Mouse (Mus musculus): Measurements from ENCODE around the gene Fbxw7. TPM values are rescaled to one million over a fixed set of nuclear protein-coding genes. Genes with fewer than 3 reads are reported as not detected.

The Fbxw7 gene
- polyA plus RNA-seq, 1 experiment: not detected

GRCm38 (mm10) chr3:84944933-84945332, 129.9 kb downstream of the Fbxw7 start:
- Histone ChIP-seq H3K4me1 (ENCODE audit: control insufficient read depth, insufficient read depth, low read length) (no peaks in the 10 kb centered on the region), H3K27ac (ENCODE audit: insufficient read depth, low read depth, low read length) (no peak overlapping the region), H3K4me3 (ENCODE audit: insufficient read depth, low read depth, low read length) (no peak overlapping the region)
- 92% methylated on average over 3 of the region's 3 CpGs for WGBS
- TF ChIP-seq POLR2A (IDR thresholded peaks at IDR 0.05; ENCODE audit: insufficient read depth, low read depth, low read length) (no peak), CTCF (IDR thresholded peaks at IDR 0.05; ENCODE audit: insufficient read depth, low read depth, low read length) (no peak)

- Histone ChIP-seq H3K4me1 (ENCODE audit: control insufficient read depth, insufficient read depth, low read length) (no peaks in the 10 kb centered on the region), H3K27ac (ENCODE audit: insufficient read depth, low read depth, low read length) (no peak overlapping the region), H3K4me3 (ENCODE audit: insufficient read depth, low read depth, low read length) (no peak overlapping the region)
- no peak for TF ChIP-seq POLR2A (IDR thresholded peaks at IDR 0.05; ENCODE audit: insufficient read depth, low read depth, low read length)
- no peak for TF ChIP-seq CTCF (IDR thresholded peaks at IDR 0.05; ENCODE audit: insufficient read depth, low read depth, low read length)
- 79% methylated on average over 1 of the region's 1 CpGs for WGBS
These were observed 131.3 kb downstream of the Fbxw7 start for GRCm38 (mm10) chr3:84946381-84946780.

GRCm38 (mm10) chr3:84949387-84949786, 134.3 kb downstream of the Fbxw7 start:
- Histone ChIP-seq H3K4me1 (ENCODE audit: control insufficient read depth, insufficient read depth, low read length) (no peaks in the 10 kb centered on the region), H3K27ac (ENCODE audit: insufficient read depth, low read depth, low read length) (no peak overlapping the region), H3K4me3 (ENCODE audit: insufficient read depth, low read depth, low read length) (no peak overlapping the region)
- TF ChIP-seq POLR2A (IDR thresholded peaks at IDR 0.05; ENCODE audit: insufficient read depth, low read depth, low read length): no peak
- no peak for TF ChIP-seq CTCF (IDR thresholded peaks at IDR 0.05; ENCODE audit: insufficient read depth, low read depth, low read length)
- WGBS: 70% methylated on average over 4 of the region's 4 CpGs

DNA sequence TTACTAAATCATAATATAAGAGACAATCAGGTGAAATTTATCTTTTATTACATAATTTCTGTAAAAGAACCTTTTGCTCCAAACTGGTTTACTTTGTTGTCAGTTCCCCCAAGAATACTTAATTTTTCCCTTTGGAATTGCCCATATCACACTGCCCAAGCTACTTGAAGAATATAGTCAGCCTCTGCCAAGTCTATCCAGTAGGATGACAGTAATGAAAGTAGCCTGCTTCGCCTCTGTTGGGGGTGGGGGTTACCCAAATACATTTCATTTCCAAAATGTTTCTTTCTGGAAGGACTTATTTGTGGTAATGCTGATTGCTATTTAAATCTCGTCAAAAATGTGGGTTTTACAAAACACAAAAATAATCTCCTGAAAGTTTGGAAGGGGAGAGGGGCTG, 136.6 kb downstream of the Fbxw7 start:
- no peak for TF ChIP-seq CTCF (IDR thresholded peaks at IDR 0.05; ENCODE audit: insufficient read depth, low read depth, low read length)
- TF ChIP-seq POLR2A (IDR thresholded peaks at IDR 0.05; ENCODE audit: insufficient read depth, low read depth, low read length): no peak
- under 1% methylated on average over 2 of the region's 2 CpGs for WGBS

GRCm38 (mm10) chr3:84952135-84952534, 137.1 kb downstream of the Fbxw7 start:
- Histone ChIP-seq H3K4me3 (ENCODE audit: insufficient read depth, low read depth, low read length) (peak overlapping the region; percentile 68), H3K4me1 (ENCODE audit: control insufficient read depth, insufficient read depth, low read length) (no peaks in the 10 kb centered on the region), H3K27ac (ENCODE audit: insufficient read depth, low read depth, low read length) (peak overlapping the region; percentile 97)
- 5% methylated on average over 13 of the region's 13 CpGs for WGBS
- TF ChIP-seq CTCF (IDR thresholded peaks at IDR 0.05; ENCODE audit: insufficient read depth, low read depth, low read length) (no peak), POLR2A (IDR thresholded peaks at IDR 0.05; ENCODE audit: insufficient read depth, low read depth, low read length) (peak; percentile 66)

More for the DNA sequence above, 136.6 kb downstream of the Fbxw7 start:
- Histone ChIP-seq H3K4me1 (ENCODE audit: control insufficient read depth, insufficient read depth, low read length) (no peaks in the 10 kb centered on the region), H3K27ac (ENCODE audit: insufficient read depth, low read depth, low read length) (peak overlapping the region; percentile 97), H3K4me3 (ENCODE audit: insufficient read depth, low read depth, low read length) (peak overlapping the region; percentile 68)

- 11% methylated on average over 7 of the region's 7 CpGs for WGBS
- TF ChIP-seq POLR2A (IDR thresholded peaks at IDR 0.05; ENCODE audit: insufficient read depth, low read depth, low read length) (no peak), CTCF (IDR thresholded peaks at IDR 0.05; ENCODE audit: insufficient read depth, low read depth, low read length) (no peak)
- Histone ChIP-seq H3K4me3 (ENCODE audit: insufficient read depth, low read depth, low read length) (peak overlapping the region; percentile 68), H3K27ac (ENCODE audit: insufficient read depth, low read depth, low read length) (peak overlapping the region; percentile 97), H3K4me1 (ENCODE audit: control insufficient read depth, insufficient read depth, low read length) (no peaks in the 10 kb centered on the region)
These were observed 137.6 kb downstream of the Fbxw7 start for GRCm38 (mm10) chr3:84952585-84953187.

DNA sequence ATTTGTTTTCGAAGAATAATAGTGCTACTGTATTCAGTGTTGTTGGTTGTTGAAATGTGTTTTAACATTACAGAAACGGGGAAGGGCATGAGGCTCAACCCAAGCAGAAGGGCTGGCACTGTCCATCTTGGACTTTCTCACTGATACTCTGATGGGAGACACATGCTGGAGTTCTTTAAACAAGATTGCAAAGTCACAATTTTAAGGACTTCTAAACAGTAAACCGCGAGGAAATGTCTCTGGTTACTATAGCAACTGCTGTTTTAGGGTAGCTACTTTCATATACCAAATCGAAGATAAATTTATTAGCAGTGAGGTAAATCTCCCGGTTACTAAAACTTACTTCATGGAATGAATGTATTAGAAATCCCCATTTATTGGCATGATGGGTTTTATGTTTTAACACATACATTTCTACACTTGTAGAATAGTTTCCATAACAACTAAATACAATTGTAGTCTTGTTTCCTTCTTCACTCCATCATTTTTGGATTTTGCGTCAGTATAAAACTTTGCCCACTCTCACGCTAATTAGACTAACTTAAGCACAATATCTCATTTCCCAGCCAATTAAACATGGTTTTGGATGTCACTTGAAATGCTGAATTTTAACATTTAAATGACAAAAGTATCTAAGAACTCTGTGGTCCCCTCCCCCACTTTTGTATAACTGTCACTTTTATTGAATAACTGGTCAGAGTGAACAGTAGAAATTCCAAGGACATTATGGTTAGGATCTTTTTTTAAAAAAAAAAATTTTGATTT, 140.1 kb downstream of the Fbxw7 start:
- peaks cover 5% of the 10 kb centered on the region; the same call in 1 of the 2 replicates for H3K4me1 ChIP-seq (ENCODE audit: control insufficient read depth, insufficient read depth, low read length)
- H3K27ac ChIP-seq (ENCODE audit: insufficient read depth, low read depth, low read length): peak overlapping the region; percentile 56; the same call in 1 of the 2 replicates
- WGBS: 23% methylated on average over 8 of the region's 8 CpGs
- peak overlapping the region; percentile 32 for H3K4me3 ChIP-seq (ENCODE audit: insufficient read depth, low read depth, low read length)
- TF ChIP-seq POLR2A (IDR thresholded peaks at IDR 0.05; ENCODE audit: insufficient read depth, low read depth, low read length) (no peak), CTCF (IDR thresholded peaks at IDR 0.05; ENCODE audit: insufficient read depth, low read depth, low read length) (no peak)

DNA sequence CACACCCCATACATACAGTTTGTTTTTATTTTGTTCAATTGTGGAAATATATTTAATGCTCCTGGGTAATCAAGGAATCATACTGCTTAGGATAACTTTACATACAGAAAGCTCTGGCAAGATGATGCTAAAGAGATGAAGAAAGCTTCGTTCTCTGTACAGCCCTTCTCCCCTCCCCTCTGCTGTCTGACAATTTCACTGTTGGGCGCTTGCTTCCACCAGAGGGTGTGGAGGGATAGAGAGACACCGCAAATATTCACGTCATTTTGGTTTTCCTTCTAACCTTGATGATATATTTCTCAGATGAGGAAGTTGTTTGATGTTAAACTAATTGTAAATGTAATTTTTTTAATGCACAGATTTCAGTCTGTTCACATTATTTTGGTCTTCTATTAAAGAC, 140.8 kb downstream of the Fbxw7 start:
- Histone ChIP-seq H3K27ac (ENCODE audit: insufficient read depth, low read depth, low read length) (no peak overlapping the region), H3K4me1 (ENCODE audit: control insufficient read depth, insufficient read depth, low read length) (peaks cover 7% of the 10 kb centered on the region; the same call in 1 of the 2 replicates), H3K4me3 (ENCODE audit: insufficient read depth, low read depth, low read length) (no peak overlapping the region)
- no peak for TF ChIP-seq CTCF (IDR thresholded peaks at IDR 0.05; ENCODE audit: insufficient read depth, low read depth, low read length)
- TF ChIP-seq POLR2A (IDR thresholded peaks at IDR 0.05; ENCODE audit: insufficient read depth, low read depth, low read length): no peak
- WGBS: 11% methylated on average over 4 of the region's 4 CpGs

GRCm38 (mm10) chr3:84965156-84965555, 150.1 kb downstream of the Fbxw7 start:
- H3K27ac ChIP-seq (ENCODE audit: insufficient read depth, low read depth, low read length): no peak overlapping the region
- peaks cover 4% of the 10 kb centered on the region; the same call in 1 of the 2 replicates for H3K4me1 ChIP-seq (ENCODE audit: control insufficient read depth, insufficient read depth, low read length)
- TF ChIP-seq POLR2A (IDR thresholded peaks at IDR 0.05; ENCODE audit: insufficient read depth, low read depth, low read length): no peak
- no peak for TF ChIP-seq CTCF (IDR thresholded peaks at IDR 0.05; ENCODE audit: insufficient read depth, low read depth, low read length)
- no peak overlapping the region for H3K4me3 ChIP-seq (ENCODE audit: insufficient read depth, low read depth, low read length)
- 66% methylated on average over 5 of the region's 5 CpGs for WGBS

All from olfactory bulb, adult 2 months (tissue).